Mouse (Mus musculus): Measurements from ENCODE around the gene Mylk. TPM values are rescaled to one million over a fixed set of nuclear protein-coding genes. Genes with fewer than 3 reads are reported as not detected.

Gene Mylk
- polyA plus RNA-seq, 1 experiment: 1.3 TPM

DNA sequence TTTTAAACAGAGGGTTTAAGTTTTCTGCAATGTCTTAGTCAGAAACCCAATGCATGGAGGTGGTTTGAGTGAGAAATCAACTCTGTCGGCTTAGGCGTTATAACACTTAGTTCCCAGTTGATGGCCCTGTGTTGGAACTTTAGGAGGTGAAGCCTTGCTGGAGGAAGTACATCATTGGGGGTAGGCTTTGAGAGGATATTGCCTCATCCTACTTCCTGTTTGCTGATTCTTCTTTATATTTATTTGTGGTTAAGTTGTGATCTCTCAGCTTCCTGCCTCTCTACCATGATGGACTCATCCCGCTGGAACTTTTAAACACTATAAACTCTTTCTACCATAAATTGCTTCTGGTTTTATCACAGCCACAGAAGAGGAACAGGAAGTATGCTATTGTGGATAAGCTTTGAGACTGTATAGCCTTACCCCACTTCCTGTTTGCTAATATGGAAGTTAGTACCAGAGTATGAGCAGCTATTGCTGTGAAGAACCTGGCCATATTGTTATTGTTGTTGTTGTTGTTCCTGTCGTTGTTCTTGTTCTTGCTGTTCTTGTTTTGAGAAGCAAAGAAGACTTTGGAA, 6.3 kb upstream of the Mylk start:
- Histone ChIP-seq H3K4me3 (ENCODE audit: insufficient read depth, low read length) (no peak overlapping the region), H3K27ac (ENCODE audit: insufficient read depth, low read depth, low read length) (peak overlapping the region; percentile 3; the same call in 1 of the 2 replicates), H3K4me1 (ENCODE audit: control insufficient read depth, insufficient read depth, low read length) (no peaks in the 10 kb centered on the region)
- TF ChIP-seq POLR2A (IDR thresholded peaks at IDR 0.05; ENCODE audit: borderline replicate concordance, low read depth, low read length): no peak
- TF ChIP-seq CTCF (IDR thresholded peaks at IDR 0.05; ENCODE audit: low read depth, low read length): no peak

GRCm38 (mm10) chr16:34742930-34743329, 2.1 kb upstream of the Mylk start:
- Histone ChIP-seq H3K4me3 (ENCODE audit: insufficient read depth, low read length) (no peak overlapping the region), H3K4me1 (ENCODE audit: control insufficient read depth, insufficient read depth, low read length) (no peaks in the 10 kb centered on the region), H3K27ac (ENCODE audit: insufficient read depth, low read depth, low read length) (no peak overlapping the region)
- TF ChIP-seq POLR2A (IDR thresholded peaks at IDR 0.05; ENCODE audit: borderline replicate concordance, low read depth, low read length): no peak
- no peak for TF ChIP-seq CTCF (IDR thresholded peaks at IDR 0.05; ENCODE audit: low read depth, low read length)

GRCm38 (mm10) chr16:34748081-34748720, 3.2 kb downstream of the Mylk start:
- H3K4me1 ChIP-seq (ENCODE audit: control insufficient read depth, insufficient read depth, low read length): 0 out of 2 replicates have a peak, but pooled peaks cover 2% of the 10 kb centered on the region
- no peak overlapping the region for H3K4me3 ChIP-seq (ENCODE audit: insufficient read depth, low read length)
- no peak overlapping the region for H3K27ac ChIP-seq (ENCODE audit: insufficient read depth, low read depth, low read length)

GRCm38 (mm10) chr16:34749536-34749935, 4.5 kb downstream of the Mylk start:
- 0 out of 2 replicates have a peak, but pooled peaks cover 2% of the 10 kb centered on the region for H3K4me1 ChIP-seq (ENCODE audit: control insufficient read depth, insufficient read depth, low read length)
- TF ChIP-seq POLR2A (IDR thresholded peaks at IDR 0.05; ENCODE audit: borderline replicate concordance, low read depth, low read length) (no peak), CTCF (IDR thresholded peaks at IDR 0.05; ENCODE audit: low read depth, low read length) (no peak)
- no peak overlapping the region for H3K27ac ChIP-seq (ENCODE audit: insufficient read depth, low read depth, low read length)
- no peak overlapping the region for H3K4me3 ChIP-seq (ENCODE audit: insufficient read depth, low read length)

More at GRCm38 (mm10) chr16:34748081-34748720, 3.2 kb downstream of the Mylk start:
- TF ChIP-seq POLR2A (IDR thresholded peaks at IDR 0.05; ENCODE audit: borderline replicate concordance, low read depth, low read length): no peak
- TF ChIP-seq CTCF (IDR thresholded peaks at IDR 0.05; ENCODE audit: low read depth, low read length): no peak

DNA sequence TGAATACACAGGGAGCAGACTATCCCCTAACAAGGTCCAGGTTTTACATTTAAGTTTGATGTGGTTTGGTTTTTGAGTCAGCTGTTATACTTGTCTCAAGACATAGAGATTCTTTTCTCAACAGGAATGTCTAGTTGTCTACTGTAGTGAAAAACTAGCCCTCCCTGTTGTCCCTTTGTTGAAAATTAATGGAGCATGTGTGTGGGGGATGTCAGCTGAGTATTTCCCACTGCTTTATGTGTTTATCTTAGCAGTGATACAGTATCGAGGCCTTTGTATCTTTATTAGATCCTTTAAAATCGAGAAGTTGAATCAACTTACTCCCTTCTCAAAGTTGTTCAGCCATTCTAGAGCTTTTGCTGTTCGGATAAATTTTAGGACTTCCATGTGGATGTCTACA, 7.0 kb downstream of the Mylk start:
- Histone ChIP-seq H3K4me3 (ENCODE audit: insufficient read depth, low read length) (no peak overlapping the region), H3K4me1 (ENCODE audit: control insufficient read depth, insufficient read depth, low read length) (0 out of 2 replicates have a peak, but pooled peaks cover 2% of the 10 kb centered on the region), H3K27ac (ENCODE audit: insufficient read depth, low read depth, low read length) (no peak overlapping the region)
- TF ChIP-seq POLR2A (IDR thresholded peaks at IDR 0.05; ENCODE audit: borderline replicate concordance, low read depth, low read length) (no peak), CTCF (IDR thresholded peaks at IDR 0.05; ENCODE audit: low read depth, low read length) (no peak)

DNA sequence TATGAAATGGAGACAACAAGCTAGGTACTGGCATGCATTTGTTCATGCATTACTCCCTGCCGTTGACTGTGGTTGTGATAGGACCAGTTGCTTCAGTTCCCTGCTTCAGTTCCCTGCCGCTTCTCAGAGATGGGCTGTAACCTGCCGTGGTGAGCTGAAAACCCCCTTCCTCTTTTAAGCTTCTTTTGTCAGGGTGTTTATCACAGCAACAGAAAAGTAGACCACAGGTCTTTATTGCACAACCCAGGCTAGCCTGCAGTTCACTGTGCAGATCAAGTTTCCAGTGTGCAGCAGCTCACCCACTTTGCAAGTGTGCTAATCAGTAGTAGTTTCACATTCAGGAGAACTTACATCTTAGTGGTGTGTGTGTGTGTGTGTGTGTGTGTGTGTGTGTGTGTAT, 8.0 kb downstream of the Mylk start:
- no peak overlapping the region for H3K4me3 ChIP-seq (ENCODE audit: insufficient read depth, low read length)
- H3K27ac ChIP-seq (ENCODE audit: insufficient read depth, low read depth, low read length): no peak overlapping the region
- TF ChIP-seq CTCF (IDR thresholded peaks at IDR 0.05; ENCODE audit: low read depth, low read length) (no peak), POLR2A (IDR thresholded peaks at IDR 0.05; ENCODE audit: borderline replicate concordance, low read depth, low read length) (no peak)
- 0 out of 2 replicates have a peak, but pooled peaks cover 2% of the 10 kb centered on the region for H3K4me1 ChIP-seq (ENCODE audit: control insufficient read depth, insufficient read depth, low read length)

- TF ChIP-seq CTCF (IDR thresholded peaks at IDR 0.05; ENCODE audit: low read depth, low read length) (no peak), POLR2A (IDR thresholded peaks at IDR 0.05; ENCODE audit: borderline replicate concordance, low read depth, low read length) (no peak)
- no peak overlapping the region for H3K27ac ChIP-seq (ENCODE audit: insufficient read depth, low read depth, low read length)
- H3K4me1 ChIP-seq (ENCODE audit: control insufficient read depth, insufficient read depth, low read length): 0 out of 2 replicates have a peak, but pooled peaks cover 2% of the 10 kb centered on the region
- no peak overlapping the region for H3K4me3 ChIP-seq (ENCODE audit: insufficient read depth, low read length)
Observed at GRCm38 (mm10) chr16:34756991-34757390, 12.0 kb downstream of the Mylk start.

GRCm38 (mm10) chr16:34758205-34758604, 13.2 kb downstream of the Mylk start:
- no peak overlapping the region for H3K4me3 ChIP-seq (ENCODE audit: insufficient read depth, low read length)
- TF ChIP-seq CTCF (IDR thresholded peaks at IDR 0.05; ENCODE audit: low read depth, low read length) (no peak), POLR2A (IDR thresholded peaks at IDR 0.05; ENCODE audit: borderline replicate concordance, low read depth, low read length) (no peak)
- no peaks in the 10 kb centered on the region for H3K4me1 ChIP-seq (ENCODE audit: control insufficient read depth, insufficient read depth, low read length)
- H3K27ac ChIP-seq (ENCODE audit: insufficient read depth, low read depth, low read length): no peak overlapping the region

DNA sequence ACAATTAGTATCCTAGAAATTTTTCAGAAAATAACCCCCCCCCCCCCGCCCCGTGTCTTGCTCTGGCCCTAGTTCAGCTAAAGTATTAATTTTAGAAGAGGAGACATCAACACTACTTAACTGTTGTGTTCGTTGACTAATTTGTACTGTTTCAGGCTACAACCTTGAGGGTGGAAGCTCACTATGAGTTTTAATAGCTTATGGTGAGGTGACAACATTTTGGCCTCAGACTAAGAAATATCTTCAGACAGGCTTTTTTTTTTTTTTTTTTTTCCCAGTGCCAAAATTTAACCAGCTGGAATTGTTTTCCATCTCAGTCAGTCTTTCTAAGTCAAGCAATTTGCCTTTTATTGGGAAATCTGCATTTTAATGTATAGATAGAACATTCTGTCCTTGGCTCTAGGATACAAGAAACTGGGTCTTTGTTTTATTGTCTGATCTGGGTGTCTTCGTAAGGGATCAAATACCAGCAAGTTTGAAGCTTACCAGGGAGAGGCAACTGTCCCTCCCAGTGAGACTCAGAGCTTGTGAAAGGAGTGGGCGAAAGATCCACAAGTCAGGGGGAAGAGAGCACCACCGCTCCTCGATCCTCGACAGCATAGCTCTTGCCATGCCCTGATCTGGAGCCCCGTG, 19.1 kb downstream of the Mylk start:
- TF ChIP-seq POLR2A (IDR thresholded peaks at IDR 0.05; ENCODE audit: borderline replicate concordance, low read depth, low read length): no peak
- Histone ChIP-seq H3K4me3 (ENCODE audit: insufficient read depth, low read length) (no peak overlapping the region), H3K4me1 (ENCODE audit: control insufficient read depth, insufficient read depth, low read length) (no peaks in the 10 kb centered on the region), H3K27ac (ENCODE audit: insufficient read depth, low read depth, low read length) (no peak overlapping the region)

DNA sequence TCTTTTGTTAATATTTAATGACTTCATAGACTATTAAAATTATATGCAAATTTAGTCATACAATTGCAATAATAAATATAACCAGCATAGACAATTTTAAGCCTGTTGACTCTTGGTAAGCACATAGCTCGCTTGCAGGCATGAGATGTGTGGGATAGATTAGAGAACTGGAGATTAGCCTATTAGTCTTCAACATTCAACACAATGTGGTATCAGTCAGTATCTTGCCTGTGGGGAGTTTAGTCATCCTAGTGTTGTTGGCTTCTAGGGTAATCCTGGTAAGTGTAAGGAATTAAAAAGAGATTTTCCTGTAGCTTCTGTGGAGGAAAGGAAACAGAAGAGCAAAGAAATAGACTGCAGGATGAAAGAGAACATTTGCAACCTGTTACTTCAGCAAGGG, 20.7 kb downstream of the Mylk start:
- H3K4me1 ChIP-seq (ENCODE audit: control insufficient read depth, insufficient read depth, low read length): no peaks in the 10 kb centered on the region
- no peak overlapping the region for H3K27ac ChIP-seq (ENCODE audit: insufficient read depth, low read depth, low read length)
- no peak for TF ChIP-seq POLR2A (IDR thresholded peaks at IDR 0.05; ENCODE audit: borderline replicate concordance, low read depth, low read length)
- no peak for TF ChIP-seq CTCF (IDR thresholded peaks at IDR 0.05; ENCODE audit: low read depth, low read length)
- no peak overlapping the region for H3K4me3 ChIP-seq (ENCODE audit: insufficient read depth, low read length)
